Mouse (Mus musculus): ENCODE data around the gene Gnai3.

The Gnai3 gene

GRCm38 (mm10) chr3:108158383-108159037, 12.6 kb upstream of the Gnai3 start:
- no peak for DNase-seq

- no peak for DNase-seq
Observed at GRCm38 (mm10) chr3:108154656-108155055, 8.7 kb upstream of the Gnai3 start, which contains the start of gene Gpr61. TSS of gene Gpr61 (minus strand) at chr3:108154882.

GRCm38 (mm10) chr3:108152290-108152689, 6.3 kb upstream of the Gnai3 start:
- DNase-seq: no peak

- peak; percentile 78 for DNase-seq
Observed at GRCm38 (mm10) chr3:108147386-108148235, 1.7 kb upstream of the Gnai3 start.

- DNase-seq: no peak
Observed at GRCm38 (mm10) chr3:108146671-108147070, 725 bp upstream of the Gnai3 start.

- DNase-seq: no peak
Observed at GRCm38 (mm10) chr3:108140786-108141185, 5.2 kb downstream of the Gnai3 start.

- DNase-seq: no peak
Observed at GRCm38 (mm10) chr3:108139113-108139512, 6.8 kb downstream of the Gnai3 start.

- DNase-seq: no peak
Observed at GRCm38 (mm10) chr3:108134701-108135100, 11.2 kb downstream of the Gnai3 start.

GRCm38 (mm10) chr3:108132484-108132883, 13.5 kb downstream of the Gnai3 start:
- no peak for DNase-seq

- DNase-seq: no peak
Observed at GRCm38 (mm10) chr3:108131821-108132220, 14.1 kb downstream of the Gnai3 start.

GRCm38 (mm10) chr3:108131216-108131615, 14.7 kb downstream of the Gnai3 start:
- no peak for DNase-seq

- DNase-seq: no peak
Observed at GRCm38 (mm10) chr3:108129804-108130203, 16.1 kb downstream of the Gnai3 start.

GRCm38 (mm10) chr3:108129367-108129766, 16.6 kb downstream of the Gnai3 start:
- no peak for DNase-seq

GRCm38 (mm10) chr3:108128520-108128919, 17.4 kb downstream of the Gnai3 start:
- DNase-seq: no peak

- no peak for DNase-seq
Observed at GRCm38 (mm10) chr3:108126327-108126726, 19.6 kb downstream of the Gnai3 start.

- no peak for DNase-seq
Observed at GRCm38 (mm10) chr3:108124131-108124530, 21.8 kb downstream of the Gnai3 start.

GRCm38 (mm10) chr3:108123242-108123641, 22.7 kb downstream of the Gnai3 start:
- DNase-seq: no peak

GRCm38 (mm10) chr3:108121101-108121500, 24.8 kb downstream of the Gnai3 start:
- no peak for DNase-seq

GRCm38 (mm10) chr3:108117465-108117864, 28.5 kb downstream of the Gnai3 start:
- no peak for DNase-seq

- DNase-seq: no peak
Observed at GRCm38 (mm10) chr3:108113591-108114289, 32.2 kb downstream of the Gnai3 start.

- no peak for DNase-seq
Observed at GRCm38 (mm10) chr3:108112666-108113065, 33.3 kb downstream of the Gnai3 start.

GRCm38 (mm10) chr3:108112246-108112645, 33.7 kb downstream of the Gnai3 start:
- no peak for DNase-seq

- DNase-seq: no peak
Observed at GRCm38 (mm10) chr3:108111320-108111719, 34.6 kb downstream of the Gnai3 start.

GRCm38 (mm10) chr3:108105281-108105680, 40.7 kb downstream of the Gnai3 start:
- no peak for DNase-seq

All from cerebellum, adult 11 months (tissue).